9 mouse cellular contexts compared by ENCODE assay signal in the genomic region with DNA sequence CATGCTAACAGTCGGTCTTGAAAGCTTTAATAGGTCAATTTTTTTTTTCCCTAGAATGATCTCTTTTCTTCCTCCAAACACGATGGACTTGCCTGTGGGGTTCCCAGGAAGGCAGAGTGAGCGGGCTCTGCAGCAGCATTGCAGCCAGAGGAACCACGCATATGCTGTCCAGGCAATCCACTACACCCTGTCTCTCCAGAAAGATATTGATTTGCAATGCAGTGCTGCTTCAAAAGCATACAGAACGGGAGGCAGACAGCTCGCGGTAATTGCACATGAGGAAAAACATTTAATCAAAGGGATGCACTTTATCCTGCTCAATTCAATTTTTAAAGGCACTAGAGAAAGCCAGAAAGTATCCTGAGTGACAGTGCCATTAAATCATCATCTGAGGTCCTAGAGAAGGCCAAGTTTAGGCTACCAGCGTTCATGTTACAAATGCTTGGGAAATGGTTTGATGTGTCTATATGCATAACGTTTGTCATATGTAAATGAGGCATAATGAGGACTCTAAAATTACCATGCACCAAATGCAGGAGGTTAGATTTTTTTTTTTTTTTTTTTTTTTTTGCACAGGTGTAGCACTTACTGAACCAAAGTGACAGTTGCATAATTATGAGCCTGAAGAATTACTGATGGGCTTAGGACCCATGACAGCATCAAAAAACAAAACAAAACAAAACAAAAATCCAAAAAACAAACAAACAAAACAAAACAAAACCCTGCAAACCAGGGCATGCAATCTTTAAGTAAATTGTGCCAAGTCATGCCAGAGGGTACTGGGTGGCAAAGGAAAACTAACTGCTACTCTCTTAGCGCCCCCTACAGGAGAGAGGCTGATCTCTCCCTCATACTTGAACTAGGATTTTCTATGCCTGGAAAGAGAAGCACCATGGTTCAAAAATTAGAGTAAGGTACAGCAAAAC.
A peak's percentile ranks its signal among the peaks of the same experiment; 100 is the strongest.
DNase-seq lines count a peak whose midpoint lies in the region; ATAC-seq and TF ChIP-seq lines count a peak whose summit lies in the region.
"Had no signal": no experiment of that assay in that cellular context is flagged by ENCODE, and none has a peak within 500 bp of the region (broad histone marks: within the 10 kb centered on the region; RNA-seq: fewer than 3 reads in every experiment).

No protein-coding gene starts in this region.

- peak overlapping the region; percentile 29 for H3K27ac ChIP-seq in embryonic facial prominence, embryonic 13.5 days
- no peak overlapping the region for H3K27ac ChIP-seq in heart, postnatal 0 days (ENCODE audit: low read depth)
- H3K27ac ChIP-seq in lung, postnatal 0 days (ENCODE audit: low read length), result no peak overlapping the region

- H3K27me3 ChIP-seq in embryonic facial prominence, embryonic 13.5 days, result no peaks in the 10 kb centered on the region
- no peaks in the 10 kb centered on the region for H3K27me3 ChIP-seq in heart, postnatal 0 days (ENCODE audit: control insufficient read depth, insufficient read depth, low read length)
- no peaks in the 10 kb centered on the region for H3K27me3 ChIP-seq in lung, postnatal 0 days (replicated peaks; ENCODE audit: insufficient read depth, low read length)
- H3K27me3 ChIP-seq: megakaryocyte, embryonic 14.5 days had no signal

- no peaks in the 10 kb centered on the region for H3K36me3 ChIP-seq in embryonic facial prominence, embryonic 13.5 days
- H3K36me3 ChIP-seq in heart, postnatal 0 days (replicated peaks; ENCODE audit: control insufficient read depth, insufficient read depth, low read length), result no peaks in the 10 kb centered on the region
- no peaks in the 10 kb centered on the region for H3K36me3 ChIP-seq in lung, postnatal 0 days (ENCODE audit: insufficient read depth, low read length)

- peak; percentile 72 for TF ChIP-seq CTCF in heart, postnatal 0 days (IDR thresholded peaks at IDR 0.05; ENCODE audit: low read depth)
- TF ChIP-seq CTCF in lung, postnatal 0 days (IDR thresholded peaks at IDR 0.05), result peak; percentile 84

- no peak overlapping the region for H3K4me3 ChIP-seq in embryonic facial prominence, embryonic 13.5 days
- no peak overlapping the region for H3K4me3 ChIP-seq in heart, postnatal 0 days (ENCODE audit: low read depth, low read length)
- H3K4me3 ChIP-seq in lung, postnatal 0 days (ENCODE audit: low read depth, low read length), result no peak overlapping the region
- H3K4me3 ChIP-seq: megakaryocyte, embryonic 14.5 days had no signal

- 37% methylated on average over 10 of the region's 10 CpGs for WGBS in embryonic facial prominence, embryonic 13.5 days
- 50% methylated on average over 10 of the region's 10 CpGs for WGBS in heart, postnatal 0 days
- 42% methylated on average over 10 of the region's 10 CpGs for WGBS in lung, postnatal 0 days

- no peaks in the 10 kb centered on the region for H3K9me3 ChIP-seq in embryonic facial prominence, embryonic 13.5 days
- H3K9me3 ChIP-seq in heart, postnatal 0 days (replicated peaks; ENCODE audit: control insufficient read depth, low read length), result no peaks in the 10 kb centered on the region
- no peaks in the 10 kb centered on the region for H3K9me3 ChIP-seq in lung, postnatal 0 days (ENCODE audit: low read length)
- H3K9me3 ChIP-seq: megakaryocyte, embryonic 14.5 days had no signal

- H3K4me2 ChIP-seq in embryonic facial prominence, embryonic 13.5 days, result peak overlapping the region; percentile 16
- peak overlapping the region; percentile 21; the same call in 1 of the 2 replicates for H3K4me2 ChIP-seq in heart, postnatal 0 days (ENCODE audit: low read depth, low read length)
- no peak overlapping the region for H3K4me2 ChIP-seq in lung, postnatal 0 days (replicated peaks; ENCODE audit: low read depth, low read length)

- H3K4me1 ChIP-seq in embryonic facial prominence, embryonic 13.5 days, result peaks cover 24% of the 10 kb centered on the region
- peaks cover 12% of the 10 kb centered on the region for H3K4me1 ChIP-seq in heart, postnatal 0 days (ENCODE audit: control insufficient read depth, insufficient read depth)
- peaks cover 8% of the 10 kb centered on the region; the same call in 1 of the 2 replicates for H3K4me1 ChIP-seq in lung, postnatal 0 days (ENCODE audit: insufficient read depth, low read depth, low read length)

- no peak overlapping the region for H3K9ac ChIP-seq in embryonic facial prominence, embryonic 13.5 days
- no peak overlapping the region for H3K9ac ChIP-seq in heart, postnatal 0 days (replicated peaks; ENCODE audit: low read depth, low read length)
- no peak overlapping the region for H3K9ac ChIP-seq in lung, postnatal 0 days (replicated peaks; ENCODE audit: low read depth)

- no peak for TF ChIP-seq EP300 in heart, postnatal 0 days (IDR thresholded peaks at IDR 0.05; ENCODE audit: low read depth)
- no peak for TF ChIP-seq EP300 in lung, postnatal 0 days (IDR thresholded peaks at IDR 0.05)

- intact Hi-C loops in heart, postnatal 25 days (cut with DNase I), result loop anchor here (1.0 to 5.0 kb wide), 2 partner anchors 216 to 304 kb away; no protein-coding TSS in a partner anchor

- DNase-seq in heart, adult 18-20 months, result peak; percentile 54 to 75
- DNase-seq in heart, postnatal 25 days (ENCODE audit: low spot score), result no peak
- peak; percentile 48 to 75 for DNase-seq in adrenal gland, postnatal 36 days
- DNase-seq in heart, postnatal 0 days (ENCODE audit: low spot score), result peak; percentile 71
- DNase-seq in layer of hippocampus, adult 11-12 months (ENCODE audit: low spot score), result peak; percentile 91
- peak; percentile 87 for DNase-seq in lung, postnatal 0 days (ENCODE audit: low spot score)
- peak; percentile 41 for DNase-seq in retina, postnatal 7 days (ENCODE audit: low read depth, low spot score)

- ATAC-seq in embryonic facial prominence, embryonic 13.5 days (ENCODE audit: insufficient number of reproducible peaks, insufficient read depth, low FRiP score, low TSS enrichment, low read depth), result no peak
- ATAC-seq in heart, postnatal 0 days (ENCODE audit: insufficient read depth, low read depth), result no peak
- ATAC-seq in lung, postnatal 0 days, result peak; percentile 74
